Mouse (Mus musculus) MEL (cell line): ENCODE results near the gene Cryga.

Source experiments
- CHD2 ChIP-seq: IDR thresholded peaks from 2 replicates; pipeline ENCODE4 v1.6.1; 2011; ENCODE audit warnings: low read length, improper control_type of control experiment
- CTCF ChIP-seq, 3 experiments: IDR thresholded peaks in 2 of 3; conservative IDR thresholded peaks in 1 of 3; 2 replicates each; pipeline ENCODE4 v1.5.1; 2011 to 2012; ENCODE audit warnings: low read length in 3 of 3, low read depth in 2 of 3, mild to moderate bottlenecking in 2 of 3, improper control_type of control experiment in 1 of 3, inconsistent platforms in 1 of 3, mixed read lengths in 1 of 3, moderate library complexity in 1 of 3; ENCODE audit not compliant: control insufficient read depth in 1 of 3, insufficient read depth in 1 of 3, poor library complexity in 1 of 3, severe bottlenecking in 1 of 3
- EP300 ChIP-seq, 2 experiments: IDR thresholded peaks; 2 replicates each; pipeline ENCODE4 v1.6.1; 2011; ENCODE audit warnings: improper control_type of control experiment in 2 of 2, low read length in 2 of 2, low read depth in 1 of 2, mild to moderate bottlenecking in 1 of 2
- KAT2A ChIP-seq: conservative IDR thresholded peaks from 2 replicates; pipeline ENCODE4 v1.6.1; 2012; ENCODE audit warnings: low read depth, low read length, improper control_type of control experiment, inconsistent platforms
- MAX ChIP-seq: IDR thresholded peaks from 2 replicates; pipeline ENCODE4 v1.6.1; 2011; ENCODE audit warnings: low read length, improper control_type of control experiment
- POLR2A ChIP-seq, 2 experiments: IDR thresholded peaks; 2 replicates each; pipeline ENCODE4 v1.6.1; 2011 to 2012; ENCODE audit warnings: low read length in 2 of 2, mild to moderate bottlenecking in 2 of 2, control low read depth in 1 of 2, improper control_type of control experiment in 1 of 2, low read depth in 1 of 2, moderate library complexity in 1 of 2; ENCODE audit not compliant: control insufficient read depth in 1 of 2, insufficient read depth in 1 of 2, poor library complexity in 1 of 2
- SMC3 ChIP-seq: IDR thresholded peaks from 2 replicates; pipeline ENCODE4 v1.6.1; 2011; ENCODE audit warnings: low read depth, low read length, improper control_type of control experiment
- TAL1 ChIP-seq: IDR thresholded peaks from 2 replicates; pipeline ENCODE4 v1.6.1; 2012; ENCODE audit warnings: mild to moderate bottlenecking, inconsistent platforms, low read length, moderate library complexity, mixed read lengths

DNA sequence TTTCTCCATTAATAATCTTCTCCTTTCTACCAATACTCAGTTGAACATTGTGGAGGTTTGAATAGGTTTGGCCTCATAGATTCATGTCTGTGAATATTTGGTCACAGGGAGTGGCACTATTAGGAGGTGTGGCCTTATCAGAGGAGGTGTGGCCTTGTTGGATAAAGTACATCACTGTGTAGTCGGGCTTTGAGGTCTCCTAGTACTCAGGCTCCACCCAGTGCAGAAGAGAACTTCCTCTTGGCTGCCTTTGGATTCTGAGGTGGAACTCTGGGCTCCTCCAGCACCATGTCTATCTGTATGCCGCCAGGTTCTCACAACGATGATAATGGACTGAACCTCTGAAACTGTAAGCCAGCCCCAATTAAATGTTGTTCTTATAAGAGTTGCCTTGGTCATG is 6.2 kb downstream of the Cryga start:
- TF ChIP-seq EP300 (IDR thresholded peaks at IDR 0.05; ENCODE audit: low read depth in 1 of 2, low read length in 2 of 2) (no peak), CTCF (IDR thresholded peaks at IDR 0.05 in 2 of 3, conservative IDR thresholded peaks at IDR 0.05 in 1 of 3; ENCODE audit: control insufficient read depth in 1 of 3, insufficient read depth in 1 of 3, low read depth in 2 of 3, low read length in 3 of 3, poor library complexity in 1 of 3, severe bottlenecking in 1 of 3) (no peak), TAL1 (no peak), CHD2 (no peak), KAT2A (no peak), POLR2A (IDR thresholded peaks at IDR 0.05; ENCODE audit: control insufficient read depth in 1 of 2, insufficient read depth in 1 of 2, low read depth in 1 of 2, low read length in 2 of 2, poor library complexity in 1 of 2) (no peak), SMC3 (no peak), MAX (no peak)
